Mouse (Mus musculus): ENCODE results near the gene Ino80b.

- TF ChIP-seq POLR2A (IDR thresholded peaks at IDR 0.05; ENCODE audit: borderline replicate concordance, extremely low read depth, insufficient read depth, insufficient read length, poor library complexity, severe bottlenecking) (no peak), CTCF (IDR thresholded peaks at IDR 0.05; ENCODE audit: borderline replicate concordance, extremely low read depth, insufficient read depth, insufficient read length) (no peak)
These were observed 28.3 kb upstream of the Ino80b start for GRCm38 (mm10) chr6:83153485-83153884.

Data from brain, embryonic 14.5 days (tissue).